In genomic region chr16:18777101-18778080, GRCm38 (mm10) we compare ENCODE assay signal across 7 mouse cellular contexts. TPM values are rescaled to one million over a fixed set of nuclear protein-coding genes. Genes with fewer than 3 reads are reported as not detected.
DNase-seq lines count a peak whose midpoint lies in the region; ATAC-seq lines count a peak whose summit lies in the region.

No protein-coding gene starts in this region.

- H3K36me3 ChIP-seq in forebrain, embryonic 15.5 days: no peaks in the 10 kb centered on the region
- peaks cover 4% of the 10 kb centered on the region for H3K36me3 ChIP-seq in midbrain, embryonic 13.5 days

- peaks cover 12% of the 10 kb centered on the region for H3K4me1 ChIP-seq in forebrain, embryonic 15.5 days
- H3K4me1 ChIP-seq in midbrain, embryonic 13.5 days (replicated peaks): peaks cover 24% of the 10 kb centered on the region

- WGBS in forebrain, embryonic 15.5 days: 2% methylated on average over 80 of the region's 80 CpGs
- 3% methylated on average over 80 of the region's 80 CpGs for WGBS in midbrain, embryonic 13.5 days

- peak overlapping the region; percentile 65 for H3K4me2 ChIP-seq in forebrain, embryonic 15.5 days (replicated peaks)
- H3K4me2 ChIP-seq in midbrain, embryonic 13.5 days (replicated peaks): peak overlapping the region; percentile 64

- DNase-seq in thymus, postnatal 4 days: peak; percentile 30
- DNase-seq in thymus, postnatal 0 days (ENCODE audit: low spot score): no peak
- DNase-seq in kidney, postnatal 10 days: peak; percentile 47
- DNase-seq in yolk sac, embryonic 10.5 days (ENCODE audit: low spot score): no peak

- H3K4me3 ChIP-seq in forebrain, embryonic 15.5 days: peak overlapping the region; percentile 43
- H3K4me3 ChIP-seq in midbrain, embryonic 13.5 days (replicated peaks): peak overlapping the region; percentile 45

- H3K9me3 ChIP-seq in forebrain, embryonic 15.5 days: no peaks in the 10 kb centered on the region
- no peaks in the 10 kb centered on the region for H3K9me3 ChIP-seq in midbrain, embryonic 13.5 days

- peak; percentile 74 for ATAC-seq in forebrain, embryonic 15.5 days (replicated peaks)
- peak; percentile 78 for ATAC-seq in midbrain, embryonic 13.5 days
- no peak for ATAC-seq in erythroid progenitor cell, adult 5-6 weeks (replicated peaks; ENCODE audit: low FRiP score, poor library complexity, severe bottlenecking)

- H3K9ac ChIP-seq in forebrain, embryonic 15.5 days (replicated peaks): peak overlapping the region; percentile 30
- H3K9ac ChIP-seq in midbrain, embryonic 13.5 days (replicated peaks): peak overlapping the region; percentile 34

- H3K27ac ChIP-seq in forebrain, embryonic 15.5 days (replicated peaks): 0 out of 2 replicates have a peak overlapping the region, but pooled peaks have one; percentile 22
- no peak overlapping the region for H3K27ac ChIP-seq in midbrain, embryonic 13.5 days

- H3K27me3 ChIP-seq in forebrain, embryonic 15.5 days: peaks cover 43% of the 10 kb centered on the region
- H3K27me3 ChIP-seq in midbrain, embryonic 13.5 days: peaks cover 47% of the 10 kb centered on the region

RNA-seq across cellular contexts. Expression of gene Cldn5, which starts 0.7 kb away (rescaled TPM):
- polyA plus RNA-seq in thymus, postnatal 0 days (2015; fragmentation: Nextera tagmentation; extraction: Ambion mirVana): 15.4 and 23.6 TPM in 2 replicates
- 86.7 and 94.4 TPM in 2 replicates for polyA plus RNA-seq in forebrain, embryonic 15.5 days (2015; fragmentation: Nextera tagmentation; extraction: Ambion mirVana)
- 59.1 and 68.2 TPM in 2 replicates for polyA plus RNA-seq in midbrain, embryonic 13.5 days (2015; fragmentation: Nextera tagmentation; extraction: Ambion mirVana)
- total RNA-seq in erythroid progenitor cell, adult 5-6 weeks (2015; ENCODE audit: low replicate concordance): not detected in 2 replicates
- not detected in 2 replicates for total RNA-seq in erythroid progenitor cell, adult 5-6 weeks (2017; ENCODE audit: low replicate concordance)

RNA-seq across cellular contexts. Expression of gene Ufd1, which starts 34.2 kb away (rescaled TPM):
- 98.8 and 111 TPM in 2 replicates for polyA plus RNA-seq in thymus, postnatal 0 days (2015; fragmentation: Nextera tagmentation; extraction: Ambion mirVana)
- 121 and 127 TPM in 2 replicates for polyA plus RNA-seq in forebrain, embryonic 15.5 days (2015; fragmentation: Nextera tagmentation; extraction: Ambion mirVana)
- polyA plus RNA-seq in midbrain, embryonic 13.5 days (2015; fragmentation: Nextera tagmentation; extraction: Ambion mirVana): 112 and 121 TPM in 2 replicates
- 59.5 and 75.3 TPM in 2 replicates for total RNA-seq in erythroid progenitor cell, adult 5-6 weeks (2015; ENCODE audit: low replicate concordance)
- total RNA-seq in erythroid progenitor cell, adult 5-6 weeks (2017; ENCODE audit: low replicate concordance): 87.2 and 92.1 TPM in 2 replicates

RNA-seq across cellular contexts. Expression of gene Cdc45, which starts 34.4 kb away (rescaled TPM):
- 60.7 and 68.5 TPM in 2 replicates for polyA plus RNA-seq in thymus, postnatal 0 days (2015; fragmentation: Nextera tagmentation; extraction: Ambion mirVana)
- 24.8 and 27.3 TPM in 2 replicates for polyA plus RNA-seq in forebrain, embryonic 15.5 days (2015; fragmentation: Nextera tagmentation; extraction: Ambion mirVana)
- 17.4 and 18.5 TPM in 2 replicates for polyA plus RNA-seq in midbrain, embryonic 13.5 days (2015; fragmentation: Nextera tagmentation; extraction: Ambion mirVana)
- 66.7 and 83.3 TPM in 2 replicates for total RNA-seq in erythroid progenitor cell, adult 5-6 weeks (2015; ENCODE audit: low replicate concordance)
- total RNA-seq in erythroid progenitor cell, adult 5-6 weeks (2017; ENCODE audit: low replicate concordance): 61.0 and 72.0 TPM in 2 replicates

RNA-seq across cellular contexts. Expression of gene 2510002D24Rik, which starts 59.0 kb away (rescaled TPM):
- 19.5 and 34.3 TPM in 2 replicates for polyA plus RNA-seq in thymus, postnatal 0 days (2015; fragmentation: Nextera tagmentation; extraction: Ambion mirVana)
- 30.7 and 31.2 TPM in 2 replicates for polyA plus RNA-seq in forebrain, embryonic 15.5 days (2015; fragmentation: Nextera tagmentation; extraction: Ambion mirVana)
- 35.5 and 38.4 TPM in 2 replicates for polyA plus RNA-seq in midbrain, embryonic 13.5 days (2015; fragmentation: Nextera tagmentation; extraction: Ambion mirVana)
- 5.4 and 7.5 TPM in 2 replicates for total RNA-seq in erythroid progenitor cell, adult 5-6 weeks (2015; ENCODE audit: low replicate concordance)
- total RNA-seq in erythroid progenitor cell, adult 5-6 weeks (2017; ENCODE audit: low replicate concordance): 3.9 TPM in 2 replicates

RNA-seq across cellular contexts. Expression of gene Gm28539, which starts 59.0 kb away (rescaled TPM):
- not detected in 2 replicates for polyA plus RNA-seq in thymus, postnatal 0 days (2015; fragmentation: Nextera tagmentation; extraction: Ambion mirVana)
- not detected in 2 replicates for polyA plus RNA-seq in forebrain, embryonic 15.5 days (2015; fragmentation: Nextera tagmentation; extraction: Ambion mirVana)
- 0.23 TPM in 1 of 2 replicates, not detected in the other for polyA plus RNA-seq in midbrain, embryonic 13.5 days (2015; fragmentation: Nextera tagmentation; extraction: Ambion mirVana)
- not detected in 2 replicates for total RNA-seq in erythroid progenitor cell, adult 5-6 weeks (2015; ENCODE audit: low replicate concordance)
- total RNA-seq in erythroid progenitor cell, adult 5-6 weeks (2017; ENCODE audit: low replicate concordance): 15.7 TPM in 1 of 2 replicates, not detected in the other

Comparison
In these comparisons a context has a peak if more than half of its experiments do, and no peak if none do; other contexts are left out.
1. DNase-seq: peak in thymus, postnatal 4 days (single experiment) and kidney, postnatal 10 days (single experiment); none in thymus, postnatal 0 days (single experiment) and yolk sac, embryonic 10.5 days (single experiment).